ENCODE assay signal across 14 mouse cellular contexts in the genomic region with DNA sequence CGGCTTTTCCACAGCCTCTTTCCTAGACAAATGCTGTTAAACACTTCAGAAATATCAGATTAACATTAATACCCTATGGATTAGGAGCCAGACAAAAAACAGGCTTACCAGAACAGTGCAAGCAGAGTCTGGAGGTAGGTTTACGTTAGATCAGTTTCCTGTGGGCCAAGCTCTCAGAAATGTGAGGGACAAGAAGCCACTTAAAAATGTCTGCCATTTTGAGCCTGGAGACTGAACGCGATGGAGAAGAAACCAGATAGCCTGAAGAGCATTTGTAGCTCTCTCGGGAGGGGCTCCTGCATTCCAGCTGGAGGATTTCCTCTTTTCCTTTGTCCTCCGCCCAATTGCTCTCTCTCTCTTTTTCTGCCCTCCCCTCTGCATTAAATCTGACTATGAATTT.
"Had no signal": no experiment of that assay in that cellular context is flagged by ENCODE, and none has a peak within 500 bp of the region (broad histone marks: within the 10 kb centered on the region; RNA-seq: fewer than 3 reads in every experiment).

No protein-coding gene starts in this region.

- ATAC-seq: liver, postnatal 0 days had no signal

- H3K9me3 ChIP-seq: kidney, embryonic 15.5 days; liver, embryonic 13.5 days; lung, embryonic 15.5 days; megakaryocyte, embryonic 14.5 days; midbrain, embryonic 12.5 days; neural tube, embryonic 12.5 days had no signal

- H3K9ac ChIP-seq: kidney, embryonic 15.5 days; liver, embryonic 13.5 days; liver, postnatal 0 days; lung, embryonic 15.5 days; midbrain, embryonic 12.5 days; neural tube, embryonic 12.5 days had no signal

- H3K27me3 ChIP-seq: kidney, embryonic 15.5 days; liver, embryonic 13.5 days; lung, embryonic 15.5 days; midbrain, embryonic 12.5 days; neural tube, embryonic 12.5 days had no signal

- DNase-seq: kidney, postnatal 14 days; layer of hippocampus, adult 9-11 months; liver; liver, embryonic 13.5 days; liver, postnatal 0 days; lung, postnatal 14 days; thymus, postnatal 4 days had no signal

- H3K4me3 ChIP-seq: kidney, embryonic 15.5 days; liver, embryonic 13.5 days; lung, embryonic 15.5 days; megakaryocyte, embryonic 14.5 days; midbrain, embryonic 12.5 days; neural tube, embryonic 12.5 days had no signal

- H3K4me2 ChIP-seq: kidney, embryonic 15.5 days; liver, embryonic 13.5 days; lung, embryonic 15.5 days; midbrain, embryonic 12.5 days; neural tube, embryonic 12.5 days had no signal

- H3K4me1 ChIP-seq: kidney, embryonic 15.5 days; liver, embryonic 13.5 days; lung, embryonic 15.5 days; megakaryocyte, embryonic 14.5 days; neural tube, embryonic 12.5 days had no signal

- H3K36me3 ChIP-seq: kidney, embryonic 15.5 days; liver, embryonic 13.5 days; lung, embryonic 15.5 days; midbrain, embryonic 12.5 days; neural tube, embryonic 12.5 days had no signal

- H3K27ac ChIP-seq: kidney, embryonic 15.5 days; liver, embryonic 13.5 days; lung, embryonic 15.5 days; macrophage; midbrain, embryonic 12.5 days; neural tube, embryonic 12.5 days; stomach, postnatal 0 days had no signal
